Comparison of ENCODE assay signal across 7 mouse cellular contexts in genomic region chr10:128058184-128058583, GRCm38 (mm10). TPM values are rescaled to one million over a fixed set of nuclear protein-coding genes. Genes with fewer than 3 reads are reported as not detected.
A peak's percentile ranks its signal among the peaks of the same experiment; 100 is the strongest.
DNase-seq lines count a peak whose midpoint lies in the region; ATAC-seq and TF ChIP-seq lines count a peak whose summit lies in the region.

No protein-coding gene starts in this region.

- H3K36me3 ChIP-seq in lung, embryonic 15.5 days = peaks cover 5% of the 10 kb centered on the region; the same call in 1 of the 2 replicates
- peaks cover 11% of the 10 kb centered on the region; the same call in 1 of the 2 replicates for H3K36me3 ChIP-seq in limb, embryonic 14.5 days (ENCODE audit: control insufficient read depth, insufficient read depth, low read length)
- H3K36me3 ChIP-seq in stomach, embryonic 14.5 days (ENCODE audit: control insufficient read depth, insufficient read depth, low read length) = peaks cover 4% of the 10 kb centered on the region; the same call in 1 of the 2 replicates

- 0 out of 2 replicates have a peak, but pooled peaks have one; percentile 13 for ATAC-seq in lung, embryonic 15.5 days (ENCODE audit: borderline replicate concordance, extremely low read depth, low FRiP score, low TSS enrichment)
- ATAC-seq in erythroid progenitor cell, adult 5-6 weeks (replicated peaks; ENCODE audit: low FRiP score, poor library complexity, severe bottlenecking) = peak; percentile 33
- ATAC-seq in limb, embryonic 14.5 days (ENCODE audit: low FRiP score, low read depth) = peak; percentile 24
- ATAC-seq in stomach, embryonic 14.5 days (ENCODE audit: insufficient number of reproducible peaks, insufficient read depth, low FRiP score, low read depth) = no peak
- no peak for ATAC-seq in activated CD4-positive, CD25-positive, alpha-beta regulatory T cell, adult 4 months

- H3K27ac ChIP-seq in lung, embryonic 15.5 days = peak overlapping the region; percentile 99
- H3K27ac ChIP-seq in limb, embryonic 14.5 days (replicated peaks; ENCODE audit: low read depth, low read length) = peak overlapping the region; percentile 96
- H3K27ac ChIP-seq in stomach, embryonic 14.5 days (ENCODE audit: low read length) = peak overlapping the region; percentile 99

- H3K9me3 ChIP-seq in lung, embryonic 15.5 days = no peaks in the 10 kb centered on the region
- no peaks in the 10 kb centered on the region for H3K9me3 ChIP-seq in limb, embryonic 14.5 days (ENCODE audit: control insufficient read depth, low read length)
- H3K9me3 ChIP-seq in stomach, embryonic 14.5 days (ENCODE audit: control insufficient read depth, low read depth, low read length) = no peaks in the 10 kb centered on the region

- TF ChIP-seq POLR2A in limb, embryonic 14.5 days (IDR thresholded peaks at IDR 0.05; ENCODE audit: borderline replicate concordance, extremely low read depth, insufficient read depth, insufficient read length) = no peak

- WGBS in lung, embryonic 15.5 days = under 1% methylated on average over 18 of the region's 18 CpGs
- 2% methylated on average over 18 of the region's 18 CpGs for WGBS in limb, embryonic 14.5 days
- under 1% methylated on average over 18 of the region's 18 CpGs for WGBS in stomach, embryonic 14.5 days

- H3K4me1 ChIP-seq in lung, embryonic 15.5 days = peaks cover 25% of the 10 kb centered on the region
- H3K4me1 ChIP-seq in limb, embryonic 14.5 days (ENCODE audit: control insufficient read depth, insufficient read depth, low read length) = peaks cover 15% of the 10 kb centered on the region
- peaks cover 12% of the 10 kb centered on the region; the same call in 1 of the 2 replicates for H3K4me1 ChIP-seq in stomach, embryonic 14.5 days (ENCODE audit: control insufficient read depth, insufficient read depth, low read length)

- H3K9ac ChIP-seq in lung, embryonic 15.5 days = peak overlapping the region; percentile 86
- peak overlapping the region; percentile 94 for H3K9ac ChIP-seq in limb, embryonic 14.5 days (ENCODE audit: low read depth, low read length, severe bottlenecking)
- H3K9ac ChIP-seq in stomach, embryonic 14.5 days (replicated peaks; ENCODE audit: low read depth, low read length) = peak overlapping the region; percentile 74

- H3K4me2 ChIP-seq in lung, embryonic 15.5 days = peak overlapping the region; percentile 67
- H3K4me2 ChIP-seq in limb, embryonic 14.5 days (replicated peaks; ENCODE audit: low read depth, low read length, severe bottlenecking) = peak overlapping the region; percentile 68
- H3K4me2 ChIP-seq in stomach, embryonic 14.5 days (replicated peaks; ENCODE audit: low read depth, low read length) = peak overlapping the region; percentile 87

- no peak for DNase-seq in lung, postnatal 25 days (ENCODE audit: low spot score)
- no peak for DNase-seq in limb, embryonic 14.5 days (ENCODE audit: low spot score)
- DNase-seq in natural killer cell, adult 2 months (ENCODE audit: low spot score in 2 of 2) = no peak

- H3K27me3 ChIP-seq in lung, embryonic 15.5 days = no peaks in the 10 kb centered on the region
- no peaks in the 10 kb centered on the region for H3K27me3 ChIP-seq in limb, embryonic 14.5 days (ENCODE audit: control insufficient read depth, insufficient read depth, low read length)
- H3K27me3 ChIP-seq in stomach, embryonic 14.5 days (ENCODE audit: control insufficient read depth, insufficient read depth, low read length) = no peaks in the 10 kb centered on the region

- peak overlapping the region; percentile 94 for H3K4me3 ChIP-seq in lung, embryonic 15.5 days
- peak overlapping the region; percentile 90 for H3K4me3 ChIP-seq in limb, embryonic 14.5 days (replicated peaks; ENCODE audit: low read length)
- peak overlapping the region; percentile 76 for H3K4me3 ChIP-seq in stomach, embryonic 14.5 days (ENCODE audit: low read depth, low read length)

RNA-seq across cellular contexts. Expression of gene Ptges3, which starts 0.6 kb away (rescaled TPM):
- 550 and 564 TPM in 2 replicates for polyA plus RNA-seq in lung, embryonic 15.5 days (2015; fragmentation: Nextera tagmentation; extraction: Ambion mirVana)
- 84.0 and 85.9 TPM in 2 replicates for total RNA-seq in erythroid progenitor cell, adult 5-6 weeks (2015; ENCODE audit: low replicate concordance)
- 87.1 and 111 TPM in 2 replicates for total RNA-seq in erythroid progenitor cell, adult 5-6 weeks (2017; ENCODE audit: low replicate concordance)
- polyA plus RNA-seq in limb, embryonic 14.5 days (2012; rRNA removed) = 78.0 and 93.0 TPM in 2 replicates
- 450 and 461 TPM in 2 replicates for polyA plus RNA-seq in limb, embryonic 14.5 days (2014; fragmentation: Nextera tagmentation; extraction: Ambion mirVana)
- polyA plus RNA-seq in stomach, embryonic 14.5 days (2014; fragmentation: Nextera tagmentation; extraction: Ambion mirVana) = 474 and 487 TPM in 2 replicates
- polyA plus RNA-seq in activated CD4-positive, CD25-positive, alpha-beta regulatory T cell, adult 4 months (2017; shearing (Covaris generic)) = 100 to 1,000 TPM; 194 to 285 TPM

RNA-seq across cellular contexts. Expression of gene Naca, which starts 22.8 kb away (rescaled TPM):
- 728 and 741 TPM in 2 replicates for polyA plus RNA-seq in lung, embryonic 15.5 days (2015; fragmentation: Nextera tagmentation; extraction: Ambion mirVana)
- 228 and 341 TPM in 2 replicates for total RNA-seq in erythroid progenitor cell, adult 5-6 weeks (2015; ENCODE audit: low replicate concordance)
- 391 and 449 TPM in 2 replicates for total RNA-seq in erythroid progenitor cell, adult 5-6 weeks (2017; ENCODE audit: low replicate concordance)
- 362 and 554 TPM in 2 replicates for polyA plus RNA-seq in limb, embryonic 14.5 days (2012; rRNA removed)
- polyA plus RNA-seq in limb, embryonic 14.5 days (2014; fragmentation: Nextera tagmentation; extraction: Ambion mirVana) = 844 and 893 TPM in 2 replicates
- 899 and 913 TPM in 2 replicates for polyA plus RNA-seq in stomach, embryonic 14.5 days (2014; fragmentation: Nextera tagmentation; extraction: Ambion mirVana)
- 1,000 to 10,000 TPM; 1,124 to 1,330 TPM for polyA plus RNA-seq in activated CD4-positive, CD25-positive, alpha-beta regulatory T cell, adult 4 months (2017; shearing (Covaris generic))

RNA-seq across cellular contexts. Expression of gene Atp5b, which starts 24.9 kb away (rescaled TPM):
- 2,263 and 2,267 TPM in 2 replicates for polyA plus RNA-seq in lung, embryonic 15.5 days (2015; fragmentation: Nextera tagmentation; extraction: Ambion mirVana)
- total RNA-seq in erythroid progenitor cell, adult 5-6 weeks (2015; ENCODE audit: low replicate concordance) = 755 and 881 TPM in 2 replicates
- 598 and 1,019 TPM in 2 replicates for total RNA-seq in erythroid progenitor cell, adult 5-6 weeks (2017; ENCODE audit: low replicate concordance)
- polyA plus RNA-seq in limb, embryonic 14.5 days (2012; rRNA removed) = 1,269 and 2,071 TPM in 2 replicates
- 1,908 and 2,011 TPM in 2 replicates for polyA plus RNA-seq in limb, embryonic 14.5 days (2014; fragmentation: Nextera tagmentation; extraction: Ambion mirVana)
- 2,052 and 2,172 TPM in 2 replicates for polyA plus RNA-seq in stomach, embryonic 14.5 days (2014; fragmentation: Nextera tagmentation; extraction: Ambion mirVana)
- polyA plus RNA-seq in activated CD4-positive, CD25-positive, alpha-beta regulatory T cell, adult 4 months (2017; shearing (Covaris generic)) = 100 to 1,000 TPM; 413 to 469 TPM

RNA-seq across cellular contexts. Expression of gene Baz2a, which starts 33.2 kb away (rescaled TPM):
- polyA plus RNA-seq in lung, embryonic 15.5 days (2015; fragmentation: Nextera tagmentation; extraction: Ambion mirVana) = 10.6 and 11.0 TPM in 2 replicates
- 89.4 and 109 TPM in 2 replicates for total RNA-seq in erythroid progenitor cell, adult 5-6 weeks (2015; ENCODE audit: low replicate concordance)
- 87.9 and 88.6 TPM in 2 replicates for total RNA-seq in erythroid progenitor cell, adult 5-6 weeks (2017; ENCODE audit: low replicate concordance)
- polyA plus RNA-seq in limb, embryonic 14.5 days (2012; rRNA removed) = 28.3 and 31.1 TPM in 2 replicates
- 17.5 and 18.2 TPM in 2 replicates for polyA plus RNA-seq in limb, embryonic 14.5 days (2014; fragmentation: Nextera tagmentation; extraction: Ambion mirVana)
- 28.1 and 28.2 TPM in 2 replicates for polyA plus RNA-seq in stomach, embryonic 14.5 days (2014; fragmentation: Nextera tagmentation; extraction: Ambion mirVana)
- 10 to 100 TPM; 44.1 to 53.3 TPM for polyA plus RNA-seq in activated CD4-positive, CD25-positive, alpha-beta regulatory T cell, adult 4 months (2017; shearing (Covaris generic))

RNA-seq across cellular contexts. Expression of gene Prim1, which starts 43.2 kb away (rescaled TPM):
- polyA plus RNA-seq in lung, embryonic 15.5 days (2015; fragmentation: Nextera tagmentation; extraction: Ambion mirVana) = 90.2 and 93.0 TPM in 2 replicates
- 144 and 177 TPM in 2 replicates for total RNA-seq in erythroid progenitor cell, adult 5-6 weeks (2015; ENCODE audit: low replicate concordance)
- total RNA-seq in erythroid progenitor cell, adult 5-6 weeks (2017; ENCODE audit: low replicate concordance) = 110 and 170 TPM in 2 replicates
- polyA plus RNA-seq in limb, embryonic 14.5 days (2012; rRNA removed) = 47.6 and 59.5 TPM in 2 replicates
- 73.9 and 76.5 TPM in 2 replicates for polyA plus RNA-seq in limb, embryonic 14.5 days (2014; fragmentation: Nextera tagmentation; extraction: Ambion mirVana)
- 82.3 and 82.5 TPM in 2 replicates for polyA plus RNA-seq in stomach, embryonic 14.5 days (2014; fragmentation: Nextera tagmentation; extraction: Ambion mirVana)
- 10 to 100 TPM; 26.5 to 37.8 TPM for polyA plus RNA-seq in activated CD4-positive, CD25-positive, alpha-beta regulatory T cell, adult 4 months (2017; shearing (Covaris generic))

Comparison
In these comparisons a context has a peak if more than half of its experiments do, and no peak if none do; other contexts are left out.
1. ATAC-seq: peak in lung, embryonic 15.5 days (single experiment), erythroid progenitor cell, adult 5-6 weeks (single experiment) and limb, embryonic 14.5 days (single experiment); none in stomach, embryonic 14.5 days (single experiment) and activated CD4-positive, CD25-positive, alpha-beta regulatory T cell, adult 4 months (single experiment).
2. Peak in every context shown above with its lines, with median percentiles within 50 percentile points of each other: H3K27ac ChIP-seq, H3K4me2 ChIP-seq, H3K4me3 ChIP-seq and H3K9ac ChIP-seq.